Mouse (Mus musculus): ENCODE measurements around the gene Vipr2.

DNA sequence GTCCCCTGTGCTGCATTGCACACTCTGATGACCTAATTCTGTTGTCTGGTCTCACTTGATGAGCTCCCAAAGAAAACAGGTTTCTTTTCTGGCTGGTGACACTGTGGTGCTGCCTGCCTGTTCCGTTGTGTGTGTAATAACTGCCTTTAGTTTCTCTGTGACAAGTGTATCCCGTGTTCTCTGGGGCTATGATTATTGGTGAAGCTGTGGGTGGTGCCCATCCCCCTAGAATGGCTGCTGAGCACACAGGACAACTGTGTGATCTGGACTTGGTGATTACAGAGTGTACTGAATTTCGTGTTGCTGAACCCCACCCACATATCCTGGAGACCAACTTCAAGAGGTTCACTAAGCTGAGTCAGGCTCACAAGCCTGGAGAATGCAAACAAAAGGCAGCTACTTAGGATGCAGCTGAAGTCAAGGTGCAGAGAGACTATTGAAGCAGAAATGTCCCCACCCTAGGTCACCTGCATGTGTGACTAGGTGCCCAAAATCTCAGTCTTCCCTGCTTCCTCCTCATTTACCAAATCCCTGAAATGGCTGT, 18.9 kb downstream of the Vipr2 start:
- TF ChIP-seq CTCF (IDR thresholded peaks at IDR 0.05; ENCODE audit: low read depth), result no peak
- no peak for TF ChIP-seq EP300 (optimal IDR thresholded peaks at IDR 0.05)

All from stomach, postnatal 0 days (tissue).